Mouse (Mus musculus): ENCODE measurements around the gene Oog4. TPM values are rescaled to one million over a fixed set of nuclear protein-coding genes. Genes with fewer than 3 reads are reported as not detected.
A peak's percentile ranks its signal among the peaks of the same experiment; 100 is the strongest.
"Not testable (repeated sequence)": the region's sequence is repeated elsewhere in the genome, so short reads cannot be mapped to it uniquely, and the experiment has no call there.

The Oog4 gene
- polyA plus RNA-seq (2015; fragmentation: Nextera tagmentation; extraction: Ambion mirVana): not detected in 2 replicates

- H3K27me3 ChIP-seq (replicated peaks; ENCODE audit: control insufficient read depth, insufficient read depth, low read length): no peaks in the 10 kb centered on the region
- no peaks in the 10 kb centered on the region for H3K36me3 ChIP-seq (ENCODE audit: control insufficient read depth, insufficient read depth)
- no peak within 1 kb of the TSS for H3K4me3 ChIP-seq (replicated peaks; ENCODE audit: low read length)
- ATAC-seq: no peak
- no peaks in the 10 kb centered on the region for H3K9me3 ChIP-seq (ENCODE audit: control insufficient read depth, low read length)
- H3K4me1 ChIP-seq (replicated peaks; ENCODE audit: control insufficient read depth, insufficient read depth, low read length): no peaks in the 10 kb centered on the region
- no peak within 1 kb of the TSS for H3K27ac ChIP-seq (ENCODE audit: low read length)
- H3K9ac ChIP-seq (replicated peaks; ENCODE audit: low read depth, low read length): no peak within 1 kb of the TSS
- WGBS: 83% methylated on average over 3 of the region's 3 CpGs
- no peak within 1 kb of the TSS for H3K4me2 ChIP-seq (ENCODE audit: low read length)
Measured at GRCm38 (mm10) chr4:143450224-143450623, at the start of gene Oog4. Oog4 (minus strand) TSS chr4:143450324.

DNA sequence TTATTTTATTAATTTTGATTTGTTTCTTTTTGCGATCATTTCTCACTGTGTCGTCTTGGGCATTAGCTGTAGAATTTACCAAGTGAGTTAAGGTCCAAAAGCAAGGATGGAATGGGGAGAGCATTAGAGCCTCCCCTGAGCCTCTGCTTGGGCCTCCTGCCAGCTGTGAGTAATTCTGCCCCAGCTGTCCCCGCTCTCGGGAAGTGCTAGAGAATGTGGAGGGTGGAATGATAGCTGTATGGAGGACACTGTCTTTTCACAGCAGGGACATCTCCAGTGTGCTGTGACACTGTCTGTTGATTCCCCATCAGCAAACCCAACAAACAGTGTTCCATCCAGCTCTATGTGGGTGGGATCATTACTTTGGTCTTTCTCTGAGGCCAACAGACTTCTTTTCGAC lies 23.4 kb downstream of the Oog4 start:
- WGBS: 81% methylated on average over 5 of the region's 5 CpGs
- not testable (repeated sequence) for H3K36me3 ChIP-seq (ENCODE audit: control insufficient read depth, insufficient read depth); ATAC-seq; H3K4me1 ChIP-seq (replicated peaks; ENCODE audit: control insufficient read depth, insufficient read depth, low read length); H3K27me3 ChIP-seq (replicated peaks; ENCODE audit: control insufficient read depth, insufficient read depth, low read length); H3K9ac ChIP-seq (replicated peaks; ENCODE audit: low read depth, low read length); H3K4me3 ChIP-seq (replicated peaks; ENCODE audit: low read length); H3K4me2 ChIP-seq (ENCODE audit: low read length); H3K9me3 ChIP-seq (ENCODE audit: control insufficient read depth, low read length); H3K27ac ChIP-seq (ENCODE audit: low read length)

DNA sequence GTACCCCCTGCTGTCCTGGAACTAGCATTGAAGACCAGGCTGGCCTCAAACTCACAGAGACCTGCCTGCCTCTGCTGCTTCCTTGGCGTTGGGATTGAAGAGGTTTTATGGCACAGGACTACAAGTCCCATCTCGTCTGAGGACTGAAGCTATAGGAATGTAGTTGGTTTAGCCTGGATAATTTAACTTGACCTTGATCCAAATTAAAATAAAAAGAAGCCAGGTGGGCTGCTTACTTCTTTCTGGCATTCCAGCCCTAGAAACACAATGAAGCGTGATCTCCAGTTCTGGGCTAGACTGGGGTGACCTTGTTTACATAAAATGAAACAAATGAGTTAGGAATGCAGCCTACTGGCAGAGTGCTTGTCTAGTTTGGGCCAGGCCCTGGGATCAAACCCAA lies 36.0 kb downstream of the Oog4 start:
- no peak overlapping the region for H3K4me3 ChIP-seq (replicated peaks; ENCODE audit: low read length)
- no peak overlapping the region for H3K9ac ChIP-seq (replicated peaks; ENCODE audit: low read depth, low read length)
- H3K9me3 ChIP-seq (ENCODE audit: control insufficient read depth, low read length): peaks cover 9% of the 10 kb centered on the region; the same call in 1 of the 2 replicates
- no peak overlapping the region for H3K27ac ChIP-seq (ENCODE audit: low read length)
- no peak for ATAC-seq
- H3K4me1 ChIP-seq (replicated peaks; ENCODE audit: control insufficient read depth, insufficient read depth, low read length): peaks cover 4% of the 10 kb centered on the region; the same call in 1 of the 2 replicates
- peaks cover 5% of the 10 kb centered on the region; the same call in 1 of the 2 replicates for H3K27me3 ChIP-seq (replicated peaks; ENCODE audit: control insufficient read depth, insufficient read depth, low read length)
- no peak overlapping the region for H3K4me2 ChIP-seq (ENCODE audit: low read length)
- 98% methylated on average over 3 of the region's 3 CpGs for WGBS
- peaks cover 40% of the 10 kb centered on the region for H3K36me3 ChIP-seq (ENCODE audit: control insufficient read depth, insufficient read depth)

GRCm38 (mm10) chr4:143413621-143414020 lies 36.5 kb downstream of the Oog4 start:
- H3K9ac ChIP-seq (replicated peaks; ENCODE audit: low read depth, low read length): no peak overlapping the region
- whole genome bisulfite sequencing: 100% methylated on average over 1 of the region's 1 CpGs
- H3K4me2 ChIP-seq (ENCODE audit: low read length): no peak overlapping the region
- peaks cover 4% of the 10 kb centered on the region; the same call in 1 of the 2 replicates for H3K4me1 ChIP-seq (replicated peaks; ENCODE audit: control insufficient read depth, insufficient read depth, low read length)
- no peak overlapping the region for H3K4me3 ChIP-seq (replicated peaks; ENCODE audit: low read length)
- H3K27me3 ChIP-seq (replicated peaks; ENCODE audit: control insufficient read depth, insufficient read depth, low read length): peaks cover 6% of the 10 kb centered on the region; the same call in 1 of the 2 replicates
- peaks cover 35% of the 10 kb centered on the region for H3K36me3 ChIP-seq (ENCODE audit: control insufficient read depth, insufficient read depth)
- no peak for ATAC-seq
- H3K9me3 ChIP-seq (ENCODE audit: control insufficient read depth, low read length): peaks cover 9% of the 10 kb centered on the region; the same call in 1 of the 2 replicates
- no peak overlapping the region for H3K27ac ChIP-seq (ENCODE audit: low read length)

DNA sequence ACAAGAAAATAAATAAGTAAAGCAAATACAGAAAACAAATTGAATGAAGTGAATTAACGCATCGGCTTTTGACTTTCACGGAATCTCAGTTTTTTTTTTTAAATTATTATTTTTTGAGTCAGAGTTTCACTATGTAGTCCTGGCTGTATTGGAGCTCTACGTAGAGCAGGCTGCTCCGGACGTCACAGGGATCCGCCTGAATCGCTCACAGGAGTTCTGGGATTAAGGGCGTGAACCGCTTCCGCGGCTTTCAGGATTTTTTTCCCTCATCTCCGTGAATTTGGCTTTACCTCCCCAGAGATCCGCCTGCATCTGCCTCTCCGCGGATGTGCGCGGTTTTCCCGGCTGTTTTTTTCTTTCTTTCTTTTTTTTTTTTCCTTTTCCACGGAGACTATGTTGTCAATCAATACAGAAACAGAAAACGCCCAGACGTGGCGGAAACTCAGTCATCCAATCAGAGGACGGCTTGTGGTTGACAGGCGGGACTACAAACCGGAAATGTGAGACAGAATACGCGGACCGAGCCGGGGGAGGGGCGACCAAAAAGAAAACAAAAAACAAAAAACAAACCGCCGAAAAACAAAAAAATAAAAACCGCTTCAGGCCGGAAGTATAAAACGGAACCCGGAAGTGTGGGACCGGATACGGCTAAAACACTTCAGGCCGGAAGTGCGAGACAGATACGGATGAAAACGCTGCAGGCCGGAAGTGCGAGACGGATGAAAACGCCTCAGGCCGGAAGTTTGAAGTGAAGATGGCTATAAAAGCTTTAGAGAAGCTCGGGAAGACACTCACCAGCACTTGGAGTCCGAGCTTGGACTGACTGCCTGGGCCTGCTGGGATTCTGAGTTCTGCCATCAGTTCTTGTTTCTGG lies 37.7 kb downstream of the Oog4 start, which contains the start of gene Pramef8:
TSS of gene Pramef8 (plus strand) at position 208 of the 874 bp plus-strand sequence.
- peak within 1 kb of the TSS; percentile 91 for H3K27ac ChIP-seq (ENCODE audit: low read length)
- H3K27me3 ChIP-seq (replicated peaks; ENCODE audit: control insufficient read depth, insufficient read depth, low read length): peaks cover 6% of the 10 kb centered on the region; the same call in 1 of the 2 replicates
- H3K4me2 ChIP-seq (ENCODE audit: low read length): peak within 1 kb of the TSS; percentile 63
- H3K36me3 ChIP-seq (ENCODE audit: control insufficient read depth, insufficient read depth): peaks cover 23% of the 10 kb centered on the region
- H3K9me3 ChIP-seq (ENCODE audit: control insufficient read depth, low read length): peaks cover 9% of the 10 kb centered on the region; the same call in 1 of the 2 replicates
- peak; percentile 96 for ATAC-seq
- under 1% methylated on average over 50 of the region's 50 CpGs for WGBS
- peaks cover 4% of the 10 kb centered on the region; the same call in 1 of the 2 replicates for H3K4me1 ChIP-seq (replicated peaks; ENCODE audit: control insufficient read depth, insufficient read depth, low read length)
- peak within 1 kb of the TSS; percentile 55 for H3K9ac ChIP-seq (replicated peaks; ENCODE audit: low read depth, low read length)
- H3K4me3 ChIP-seq (replicated peaks; ENCODE audit: low read length): peak within 1 kb of the TSS; percentile 56

DNA sequence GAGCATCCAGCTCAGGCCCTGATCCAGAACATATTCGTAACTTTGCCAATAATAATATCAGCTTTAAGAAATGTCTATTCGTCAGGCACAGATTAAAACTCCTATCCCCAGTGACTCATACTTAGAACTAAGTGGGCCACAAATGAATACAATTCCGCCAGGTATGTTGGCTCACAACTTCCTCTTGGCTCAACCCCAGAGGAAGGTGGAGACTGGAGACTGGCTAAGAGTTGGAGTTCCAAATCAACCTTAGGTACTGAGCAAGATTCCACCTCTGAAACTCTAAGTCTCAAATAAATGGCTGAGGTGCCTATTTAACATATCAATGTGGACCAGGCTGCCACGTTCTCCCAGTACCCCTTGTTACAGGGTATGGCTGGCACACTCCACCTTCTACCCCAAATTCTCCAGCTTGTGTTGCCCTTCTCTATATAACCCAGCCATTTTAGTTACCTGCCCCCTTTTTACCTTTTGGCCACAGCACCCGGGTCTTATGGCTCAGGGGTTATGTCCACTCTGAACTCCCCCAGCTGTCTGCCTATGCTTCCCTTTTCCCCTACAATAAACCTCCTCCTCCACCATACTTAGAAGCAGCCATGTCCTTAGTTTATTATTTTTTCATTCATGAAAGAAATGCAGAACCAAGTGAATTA lies 38.4 kb downstream of the Oog4 start:
- Histone ChIP-seq H3K27me3 (replicated peaks; ENCODE audit: control insufficient read depth, insufficient read depth, low read length) (peaks cover 6% of the 10 kb centered on the region; the same call in 1 of the 2 replicates), H3K9me3 (ENCODE audit: control insufficient read depth, low read length) (peaks cover 9% of the 10 kb centered on the region; the same call in 1 of the 2 replicates), H3K36me3 (ENCODE audit: control insufficient read depth, insufficient read depth) (peaks cover 16% of the 10 kb centered on the region), H3K4me3 (replicated peaks; ENCODE audit: low read length) (peak overlapping the region; percentile 56), H3K4me1 (replicated peaks; ENCODE audit: control insufficient read depth, insufficient read depth, low read length) (peaks cover 4% of the 10 kb centered on the region; the same call in 1 of the 2 replicates), H3K27ac (ENCODE audit: low read length) (no peak overlapping the region; the same call in 1 of the 2 replicates), H3K4me2 (ENCODE audit: low read length) (peak overlapping the region; percentile 47), H3K9ac (replicated peaks; ENCODE audit: low read depth, low read length) (peak overlapping the region; percentile 35; the same call in 1 of the 2 replicates)
- 66% methylated on average over 5 of the region's 5 CpGs for WGBS
- peak; percentile 23; the same call in 1 of the 2 replicates for ATAC-seq

DNA sequence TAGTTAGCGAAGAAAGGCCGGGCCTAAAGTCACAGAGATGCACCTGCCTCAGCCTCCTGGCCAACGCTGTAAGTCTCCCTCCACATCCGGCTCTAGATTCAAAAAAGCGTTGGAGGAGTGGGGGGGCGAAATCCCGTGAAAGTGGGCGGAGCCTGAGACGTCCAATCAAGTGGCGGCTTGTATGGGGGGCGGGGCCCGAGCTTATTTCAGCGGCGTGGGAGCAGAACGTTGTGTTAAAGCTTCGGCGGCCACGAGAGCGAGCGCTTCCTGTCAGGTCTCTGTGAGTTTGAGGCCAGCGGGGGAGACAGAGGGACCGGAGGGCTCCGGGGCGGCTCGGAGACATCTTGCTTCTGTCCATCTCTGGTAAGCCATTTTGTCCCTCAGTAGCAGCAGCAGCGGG lies 55.9 kb downstream of the Oog4 start, which contains the start of gene Pramel1:
TSS of gene Pramel1 (plus strand) at position 248 of the 400 bp plus-strand sequence.
- ATAC-seq: no peak
- no peak within 1 kb of the TSS for H3K4me3 ChIP-seq (replicated peaks; ENCODE audit: low read length)
- 0 out of 2 replicates have a peak, but pooled peaks cover under 1% of the 10 kb centered on the region for H3K4me1 ChIP-seq (replicated peaks; ENCODE audit: control insufficient read depth, insufficient read depth, low read length)
- no peak within 1 kb of the TSS for H3K27ac ChIP-seq (ENCODE audit: low read length)
- no peak within 1 kb of the TSS for H3K9ac ChIP-seq (replicated peaks; ENCODE audit: low read depth, low read length)
- 84% methylated on average over 26 of the region's 26 CpGs for WGBS
- H3K27me3 ChIP-seq (replicated peaks; ENCODE audit: control insufficient read depth, insufficient read depth, low read length): peaks cover 2% of the 10 kb centered on the region; the same call in 1 of the 2 replicates
- H3K4me2 ChIP-seq (ENCODE audit: low read length): no peak within 1 kb of the TSS
- no peaks in the 10 kb centered on the region for H3K9me3 ChIP-seq (ENCODE audit: control insufficient read depth, low read length)
- H3K36me3 ChIP-seq (ENCODE audit: control insufficient read depth, insufficient read depth): no peaks in the 10 kb centered on the region

DNA sequence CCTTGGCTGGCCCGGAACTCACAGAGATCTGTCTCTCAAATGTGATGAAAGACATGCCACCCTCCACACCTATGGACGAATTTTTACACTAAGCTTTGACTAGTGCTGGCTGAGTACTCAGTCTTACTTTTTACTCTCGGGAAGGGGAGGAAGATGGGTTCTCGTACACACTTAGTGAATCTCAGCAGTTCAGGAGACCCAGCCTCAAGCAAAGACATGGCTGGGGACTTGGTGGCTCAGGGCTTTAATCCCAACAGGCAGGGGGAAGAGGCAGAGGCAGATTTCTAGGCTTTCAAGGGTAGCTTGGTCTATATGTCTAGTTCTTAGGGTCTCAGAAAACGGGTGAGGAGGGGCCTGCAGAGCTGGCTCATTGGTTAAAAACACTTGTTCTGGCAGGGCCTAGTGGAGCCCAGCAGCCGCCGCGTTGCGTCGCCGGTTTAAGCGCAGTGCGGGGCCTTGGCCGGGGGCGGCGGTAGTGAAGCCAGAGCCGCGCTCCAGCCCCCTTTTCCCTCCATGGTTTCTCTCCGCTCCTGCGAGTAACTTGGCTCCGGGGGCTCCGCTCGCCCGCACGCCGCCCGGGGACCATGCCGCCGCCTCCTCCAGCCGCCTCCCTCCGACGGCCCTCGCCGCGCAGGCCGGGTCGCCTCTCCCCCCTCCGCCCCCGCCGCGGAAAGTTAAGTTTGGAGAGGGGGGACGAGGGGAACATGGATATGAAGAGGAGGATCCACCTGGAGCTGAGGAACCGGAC lies 61.0 kb downstream of the Oog4 start:
- Histone ChIP-seq H3K36me3 (ENCODE audit: control insufficient read depth, insufficient read depth) (no peaks in the 10 kb centered on the region), H3K4me1 (replicated peaks; ENCODE audit: control insufficient read depth, insufficient read depth, low read length) (0 out of 2 replicates have a peak, but pooled peaks cover 2% of the 10 kb centered on the region), H3K4me2 (ENCODE audit: low read length) (peak overlapping the region; percentile 54), H3K9me3 (ENCODE audit: control insufficient read depth, low read length) (no peaks in the 10 kb centered on the region), H3K9ac (replicated peaks; ENCODE audit: low read depth, low read length) (peak overlapping the region; percentile 39), H3K27me3 (replicated peaks; ENCODE audit: control insufficient read depth, insufficient read depth, low read length) (no peaks in the 10 kb centered on the region), H3K27ac (ENCODE audit: low read length) (no peak overlapping the region), H3K4me3 (replicated peaks; ENCODE audit: low read length) (peak overlapping the region; percentile 37)
- WGBS: 10% methylated on average over 35 of the region's 43 CpGs
- ATAC-seq: peak; percentile 92

Measured in forebrain, embryonic 16.5 days (tissue).